Mouse (Mus musculus): ENCODE results near the gene Lcp2. TPM values are rescaled to one million over a fixed set of nuclear protein-coding genes. Genes with fewer than 3 reads are reported as not detected.

Gene Lcp2
- polyA plus RNA-seq, 1 experiment = 118 TPM

- TF ChIP-seq CTCF (IDR thresholded peaks at IDR 0.05; ENCODE audit: low read depth, low read length) (no peak), POLR2A (IDR thresholded peaks at IDR 0.05; ENCODE audit: borderline replicate concordance, low read depth, low read length) (no peak)
- peak overlapping the region; percentile 37; the same call in 1 of the 2 replicates for H3K27ac ChIP-seq (ENCODE audit: insufficient read depth, low read depth, low read length)
- H3K4me3 ChIP-seq (ENCODE audit: insufficient read depth, low read length) = no peak overlapping the region
- H3K4me1 ChIP-seq (ENCODE audit: control insufficient read depth, insufficient read depth, low read length) = peaks cover 15% of the 10 kb centered on the region
Observed at GRCm38 (mm10) chr11:34079542-34080464, 33.1 kb downstream of the Lcp2 start.

DNA sequence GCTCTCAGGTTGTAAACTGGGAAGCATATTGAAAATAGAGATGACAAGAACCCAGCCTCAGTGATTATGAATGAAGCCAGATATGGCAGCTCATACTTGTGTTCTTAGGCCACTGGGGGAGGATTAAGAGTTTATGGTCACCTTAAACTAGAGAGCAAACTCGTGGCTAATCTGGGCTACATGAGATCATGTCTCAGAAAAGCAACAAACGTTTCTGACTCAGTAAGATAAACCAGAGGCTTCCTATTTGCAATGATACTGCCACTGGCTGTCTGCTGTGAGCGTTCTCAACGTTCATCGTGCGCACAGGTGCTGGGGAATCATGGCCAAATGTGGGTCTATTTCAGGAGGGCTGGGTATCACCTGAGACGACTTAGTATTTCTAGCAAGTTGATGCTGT is 37.1 kb downstream of the Lcp2 start:
- no peak overlapping the region for H3K4me3 ChIP-seq (ENCODE audit: insufficient read depth, low read length)
- peaks cover 12% of the 10 kb centered on the region for H3K4me1 ChIP-seq (ENCODE audit: control insufficient read depth, insufficient read depth, low read length)
- no peak overlapping the region for H3K27ac ChIP-seq (ENCODE audit: insufficient read depth, low read depth, low read length)
- TF ChIP-seq CTCF (IDR thresholded peaks at IDR 0.05; ENCODE audit: low read depth, low read length) (no peak), POLR2A (IDR thresholded peaks at IDR 0.05; ENCODE audit: borderline replicate concordance, low read depth, low read length) (no peak)

DNA sequence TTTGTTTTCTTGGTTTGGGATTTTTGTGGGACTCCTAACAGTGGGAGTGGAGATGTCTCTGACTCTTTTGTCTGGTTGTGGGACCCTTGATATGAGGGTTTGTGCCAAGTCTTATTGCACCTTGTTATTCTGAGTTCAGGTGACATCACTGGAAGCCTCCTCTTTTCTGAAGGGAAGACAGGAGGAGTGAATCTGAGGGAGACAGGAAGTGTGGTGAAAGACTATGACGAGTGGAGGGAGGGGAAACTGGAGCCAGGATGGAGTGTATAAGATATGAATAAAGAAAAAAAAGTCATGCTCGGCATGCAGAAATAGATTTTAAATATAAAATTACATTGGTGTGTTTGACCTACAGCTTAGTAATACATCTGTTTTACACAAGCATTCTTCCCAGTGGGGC is 37.9 kb downstream of the Lcp2 start:
- H3K27ac ChIP-seq (ENCODE audit: insufficient read depth, low read depth, low read length) = no peak overlapping the region
- H3K4me1 ChIP-seq (ENCODE audit: control insufficient read depth, insufficient read depth, low read length) = peaks cover 7% of the 10 kb centered on the region
- TF ChIP-seq CTCF (IDR thresholded peaks at IDR 0.05; ENCODE audit: low read depth, low read length) = no peak
- TF ChIP-seq POLR2A (IDR thresholded peaks at IDR 0.05; ENCODE audit: borderline replicate concordance, low read depth, low read length) = no peak
- no peak overlapping the region for H3K4me3 ChIP-seq (ENCODE audit: insufficient read depth, low read length)

DNA sequence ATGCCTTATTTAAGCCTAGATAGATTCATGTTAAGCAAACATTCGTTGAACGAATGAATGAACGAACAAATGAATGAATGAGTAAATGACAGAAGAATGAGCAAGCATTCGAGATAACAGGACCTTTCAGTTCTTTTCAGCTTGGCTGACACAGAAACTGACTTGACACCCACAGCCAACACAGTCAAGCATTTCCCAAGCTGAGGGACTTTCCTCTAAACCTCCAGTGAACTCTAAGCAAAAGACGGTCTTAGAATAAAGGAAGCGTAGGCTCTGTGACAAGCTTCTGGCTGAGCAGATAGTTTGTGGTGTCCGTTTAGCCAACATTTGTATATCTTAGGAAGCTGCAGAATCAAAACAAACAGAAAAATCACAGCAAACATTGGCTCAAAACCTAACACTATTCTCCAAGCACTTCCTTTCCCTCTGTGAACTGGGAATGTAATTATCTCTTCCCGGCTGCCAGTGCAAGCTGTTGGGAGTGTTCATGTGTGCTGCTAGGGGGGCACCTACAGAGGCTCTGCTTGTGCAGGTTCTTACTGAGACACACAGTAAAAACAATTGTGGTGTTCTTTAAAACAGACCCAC is 39.5 kb downstream of the Lcp2 start:
- Histone ChIP-seq H3K27ac (ENCODE audit: insufficient read depth, low read depth, low read length) (no peak overlapping the region), H3K4me3 (ENCODE audit: insufficient read depth, low read length) (no peak overlapping the region), H3K4me1 (ENCODE audit: control insufficient read depth, insufficient read depth, low read length) (no peaks in the 10 kb centered on the region)
- no peak for TF ChIP-seq POLR2A (IDR thresholded peaks at IDR 0.05; ENCODE audit: borderline replicate concordance, low read depth, low read length)
- no peak for TF ChIP-seq CTCF (IDR thresholded peaks at IDR 0.05; ENCODE audit: low read depth, low read length)

DNA sequence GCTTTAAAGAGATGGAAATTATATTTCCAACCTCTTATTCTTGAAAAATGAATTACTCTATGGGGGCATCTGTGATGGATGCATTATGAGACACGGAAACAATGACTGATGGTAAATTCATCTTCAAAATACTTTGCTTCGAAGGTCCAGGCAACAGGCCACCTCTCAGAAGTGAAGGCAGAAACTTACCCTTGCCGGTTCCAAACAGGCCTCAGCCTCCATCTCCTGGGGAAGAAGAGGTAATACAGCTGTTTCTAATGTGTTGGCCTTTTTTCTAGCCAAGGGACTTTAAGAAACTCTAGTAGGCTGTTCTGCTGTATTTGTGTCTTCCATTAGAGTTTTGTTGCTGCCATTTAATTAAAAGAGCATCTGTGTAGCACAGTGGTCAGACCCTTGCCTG is 40.3 kb downstream of the Lcp2 start:
- Histone ChIP-seq H3K4me3 (ENCODE audit: insufficient read depth, low read length) (no peak overlapping the region), H3K4me1 (ENCODE audit: control insufficient read depth, insufficient read depth, low read length) (no peaks in the 10 kb centered on the region), H3K27ac (ENCODE audit: insufficient read depth, low read depth, low read length) (no peak overlapping the region)
- TF ChIP-seq POLR2A (IDR thresholded peaks at IDR 0.05; ENCODE audit: borderline replicate concordance, low read depth, low read length) = no peak

DNA sequence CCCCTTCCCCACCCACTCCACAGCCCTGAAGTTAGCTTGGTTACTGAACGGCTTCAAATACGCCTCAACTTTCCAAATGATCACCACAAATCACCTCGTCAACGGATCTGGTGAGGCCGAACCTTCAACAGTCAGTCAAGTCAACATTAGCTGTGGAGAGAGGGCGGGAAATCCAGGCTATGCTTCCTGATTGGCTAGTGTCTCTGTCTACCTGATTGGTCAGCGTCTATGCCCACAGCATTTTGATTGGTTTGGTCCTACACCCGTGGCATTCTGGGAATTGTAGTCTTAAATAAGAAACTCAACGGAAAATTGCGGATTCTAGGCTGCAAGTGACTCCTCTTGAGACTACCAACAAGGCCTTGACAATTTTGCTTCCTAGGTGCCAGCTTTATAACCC is 51.7 kb downstream of the Lcp2 start, which contains the start of gene 4930469K13Rik:
Gene 4930469K13Rik, minus strand, starts transcription at position 133 of the 400 bp plus-strand sequence.
- H3K4me1 ChIP-seq (ENCODE audit: control insufficient read depth, insufficient read depth, low read length) = no peaks in the 10 kb centered on the region
- no peak for TF ChIP-seq POLR2A (IDR thresholded peaks at IDR 0.05; ENCODE audit: borderline replicate concordance, low read depth, low read length)
- no peak for TF ChIP-seq CTCF (IDR thresholded peaks at IDR 0.05; ENCODE audit: low read depth, low read length)
- H3K27ac ChIP-seq (ENCODE audit: insufficient read depth, low read depth, low read length) = no peak within 1 kb of the TSS
- no peak within 1 kb of the TSS for H3K4me3 ChIP-seq (ENCODE audit: insufficient read depth, low read length)

DNA sequence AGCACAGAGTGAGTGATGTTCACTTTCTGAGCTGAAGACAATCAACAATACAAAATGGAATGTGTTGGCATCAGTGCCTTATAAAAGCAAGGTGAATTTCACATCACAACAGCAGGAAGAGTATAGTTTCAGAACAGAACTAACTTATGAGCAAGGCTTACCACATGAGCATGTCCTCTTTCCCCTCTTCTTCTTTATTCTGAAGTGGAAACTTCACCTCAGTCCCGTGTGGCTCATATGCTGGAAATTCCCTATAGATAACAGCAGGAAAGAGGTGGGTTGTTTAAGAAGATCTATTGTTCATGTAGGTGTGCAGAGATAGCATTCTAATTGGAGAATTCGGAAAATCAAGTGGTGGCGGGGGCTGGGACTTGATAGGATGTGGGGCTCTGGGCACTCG is 55.1 kb downstream of the Lcp2 start:
- H3K4me1 ChIP-seq (ENCODE audit: control insufficient read depth, insufficient read depth, low read length) = no peaks in the 10 kb centered on the region
- TF ChIP-seq POLR2A (IDR thresholded peaks at IDR 0.05; ENCODE audit: borderline replicate concordance, low read depth, low read length) (no peak), CTCF (IDR thresholded peaks at IDR 0.05; ENCODE audit: low read depth, low read length) (no peak)
- no peak overlapping the region for H3K27ac ChIP-seq (ENCODE audit: insufficient read depth, low read depth, low read length)
- no peak overlapping the region for H3K4me3 ChIP-seq (ENCODE audit: insufficient read depth, low read length)

DNA sequence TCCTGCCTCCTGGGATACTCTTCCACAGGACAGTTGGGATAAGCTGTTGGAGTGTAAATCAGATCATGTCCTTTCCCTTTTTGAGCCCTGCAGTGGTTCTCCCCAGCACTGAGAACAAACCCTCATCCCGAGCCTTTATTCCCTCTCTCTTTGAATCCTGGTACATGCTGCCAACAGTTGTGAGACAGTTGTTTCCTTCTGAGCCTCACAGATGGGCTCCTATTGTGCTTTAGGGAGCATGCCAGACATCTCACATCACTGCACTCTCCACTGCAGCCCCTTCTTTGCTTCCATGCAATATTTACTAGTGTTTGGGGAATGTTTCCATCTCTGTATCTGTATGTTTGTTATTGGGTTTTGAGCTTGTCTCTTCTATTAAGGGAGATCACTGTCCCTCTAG is 58.2 kb downstream of the Lcp2 start:
- Histone ChIP-seq H3K4me3 (ENCODE audit: insufficient read depth, low read length) (no peak overlapping the region), H3K4me1 (ENCODE audit: control insufficient read depth, insufficient read depth, low read length) (no peaks in the 10 kb centered on the region)
- no peak for TF ChIP-seq POLR2A (IDR thresholded peaks at IDR 0.05; ENCODE audit: borderline replicate concordance, low read depth, low read length)
- TF ChIP-seq CTCF (IDR thresholded peaks at IDR 0.05; ENCODE audit: low read depth, low read length) = no peak

DNA sequence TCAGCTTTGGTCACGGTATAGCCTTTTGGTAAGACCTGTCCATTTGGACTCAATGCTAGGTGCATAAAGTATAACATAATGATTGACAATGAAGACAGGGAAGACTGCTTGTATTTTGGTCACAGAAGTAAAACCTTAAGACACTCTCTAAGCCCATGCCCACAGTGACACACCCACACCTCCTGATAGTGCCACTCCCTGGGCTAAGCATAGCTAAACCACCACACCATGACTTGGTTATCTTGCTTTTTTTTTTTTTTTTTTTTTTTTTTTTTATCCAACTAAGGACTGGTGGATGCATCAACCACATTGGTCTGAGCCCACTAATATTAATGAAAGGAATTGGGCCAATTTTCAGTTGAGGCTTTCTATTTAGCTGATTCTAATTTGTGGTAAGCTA is 62.5 kb downstream of the Lcp2 start:
- no peak overlapping the region for H3K4me3 ChIP-seq (ENCODE audit: insufficient read depth, low read length)
- H3K4me1 ChIP-seq (ENCODE audit: control insufficient read depth, insufficient read depth, low read length) = no peaks in the 10 kb centered on the region
- TF ChIP-seq CTCF (IDR thresholded peaks at IDR 0.05; ENCODE audit: low read depth, low read length) = no peak
- TF ChIP-seq POLR2A (IDR thresholded peaks at IDR 0.05; ENCODE audit: borderline replicate concordance, low read depth, low read length) = no peak
- no peak overlapping the region for H3K27ac ChIP-seq (ENCODE audit: insufficient read depth, low read depth, low read length)

More for the DNA sequence above, 58.2 kb downstream of the Lcp2 start:
- H3K27ac ChIP-seq (ENCODE audit: insufficient read depth, low read depth, low read length) = no peak overlapping the region

DNA sequence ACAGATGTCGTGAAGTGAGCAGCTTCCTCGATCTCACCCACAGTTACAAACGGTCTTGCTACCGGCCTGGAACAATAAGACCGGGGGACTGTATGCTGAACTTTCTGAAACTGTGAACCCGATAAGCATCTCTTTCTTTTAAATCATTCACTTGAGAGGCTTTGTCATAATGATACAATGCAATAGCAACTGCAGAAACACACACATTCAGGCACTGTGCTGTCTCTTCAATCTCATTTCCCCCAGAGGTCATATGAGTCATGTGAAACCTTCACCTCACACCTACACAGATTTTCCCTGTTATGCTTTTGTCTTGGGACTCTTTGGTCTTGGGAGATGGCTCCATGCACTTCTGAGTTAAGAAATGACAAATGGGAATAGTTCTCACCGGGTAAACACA is 65.2 kb downstream of the Lcp2 start:
- Histone ChIP-seq H3K4me3 (ENCODE audit: insufficient read depth, low read length) (no peak overlapping the region), H3K27ac (ENCODE audit: insufficient read depth, low read depth, low read length) (no peak overlapping the region), H3K4me1 (ENCODE audit: control insufficient read depth, insufficient read depth, low read length) (no peaks in the 10 kb centered on the region)
- no peak for TF ChIP-seq POLR2A (IDR thresholded peaks at IDR 0.05; ENCODE audit: borderline replicate concordance, low read depth, low read length)
- no peak for TF ChIP-seq CTCF (IDR thresholded peaks at IDR 0.05; ENCODE audit: low read depth, low read length)

Data from bone marrow macrophage, adult 2 months (primary cell).